Mouse (Mus musculus) embryonic fibroblast, embryonic 13.5 days (primary cell): Measurements from ENCODE around the gene Sbpl.

ENCODE experiments used
- CTCF ChIP-seq: IDR thresholded peaks from 2 replicates; pipeline ENCODE4 v1.5.1; 2011; ENCODE audit warnings: mild to moderate bottlenecking, control low read depth, low read length, moderate library complexity, borderline replicate concordance; ENCODE audit not compliant: insufficient read depth
- POLR2A ChIP-seq: IDR thresholded peaks from 2 replicates; pipeline ENCODE4 v1.6.1; 2011; ENCODE audit warnings: low read depth, mild to moderate bottlenecking, control low read depth, low read length, moderate library complexity

DNA sequence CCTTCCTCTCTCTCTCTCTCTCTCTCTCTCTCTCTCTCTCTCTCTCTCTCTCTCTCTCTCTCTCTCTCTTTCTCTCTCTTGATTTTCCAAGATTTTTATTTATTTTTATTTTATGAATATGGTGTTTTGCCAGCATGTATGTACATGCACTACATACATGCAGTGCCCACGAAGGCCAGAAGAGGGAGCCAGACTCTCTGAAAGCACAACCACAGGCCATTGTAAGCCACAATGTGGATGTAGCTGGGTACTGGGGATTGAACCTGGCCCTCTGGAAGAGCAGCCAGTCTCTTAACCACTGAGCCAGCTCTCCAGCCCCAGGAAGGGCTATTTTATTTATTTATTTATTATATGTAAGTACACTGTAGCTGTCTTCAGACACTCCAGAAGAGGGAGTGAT, 14.2 kb upstream of the Sbpl start:
- TF ChIP-seq CTCF (peak; percentile 81; the same call in 1 of the 2 replicates), POLR2A (no peak)
